Mouse (Mus musculus) MEL (cell line): ENCODE data around the gene Chmp1a. TPM values are rescaled to one million over a fixed set of nuclear protein-coding genes. Genes with fewer than 3 reads are reported as not detected.

ENCODE experiments used
- DNase-seq: peaks from one replicate; pipeline ENCODE4 v3.0.0; 2011; ENCODE audit warnings: low read depth, low spot score
- H3K27ac ChIP-seq: 2 replicates; pipeline ENCODE4 v1.5.1; 2012; ENCODE audit warnings: low read depth, mild to moderate bottlenecking, control low read depth, low read length, moderate library complexity; ENCODE audit not compliant: control insufficient read depth
- H3K27me3 ChIP-seq, 2 experiments: fragments of 150-350 bp in 1 of 2; sonication (generic) in 1 of 2; 2 replicates each; pipeline ENCODE4 v1.6.1; 2012; ENCODE audit warnings: low read length in 2 of 2, mild to moderate bottlenecking in 2 of 2, improper control_type of control experiment in 1 of 2, moderate library complexity in 1 of 2; ENCODE audit not compliant: insufficient read depth in 2 of 2, control insufficient read depth in 1 of 2
- H3K36me3 ChIP-seq, 2 experiments: 2 replicates each; pipeline ENCODE4 v1.6.1; 2012 to 2014; ENCODE audit warnings: low read length in 2 of 2, improper control_type of control experiment in 1 of 2, inconsistent platforms in 1 of 2, mild to moderate bottlenecking in 1 of 2; ENCODE audit not compliant: insufficient read depth in 2 of 2, control insufficient read depth in 1 of 2
- H3K4me1 ChIP-seq, 2 experiments: fragments of 150-350 bp in 1 of 2; sonication (generic) in 1 of 2; 2 replicates each; pipeline ENCODE4 v1.6.1; 2012; ENCODE audit warnings: low read length in 2 of 2, improper control_type of control experiment in 1 of 2, mild to moderate bottlenecking in 1 of 2; ENCODE audit not compliant: insufficient read depth in 2 of 2, control insufficient read depth in 1 of 2
- H3K4me3 ChIP-seq, 2 experiments: fragments of 150-350 bp in 1 of 2; sonication (generic) in 1 of 2; 2 replicates each; pipeline ENCODE4 v1.5.1; 2012; ENCODE audit warnings: low read depth in 2 of 2, low read length in 2 of 2, mild to moderate bottlenecking in 2 of 2, moderate library complexity in 2 of 2, control low read depth in 1 of 2, improper control_type of control experiment in 1 of 2; ENCODE audit not compliant: control insufficient read depth in 1 of 2, insufficient read depth in 1 of 2
- H3K79me2 ChIP-seq: 2 replicates; pipeline ENCODE4 v1.6.1; 2012; ENCODE audit warnings: mild to moderate bottlenecking, low read length, moderate library complexity; ENCODE audit not compliant: control insufficient read depth, poor library complexity, insufficient read depth
- H3K9ac ChIP-seq: 2 replicates; pipeline ENCODE4 v1.6.1; 2012; ENCODE audit warnings: low read depth, mild to moderate bottlenecking, control low read depth, low read length, moderate library complexity; ENCODE audit not compliant: control insufficient read depth, poor library complexity, severe bottlenecking
- H3K9me3 ChIP-seq: fragments of 150-350 bp; sonication (generic); replicated peaks from 2 replicates; pipeline ENCODE4 v1.6.1; 2012; ENCODE audit warnings: mild to moderate bottlenecking, low read length, improper control_type of control experiment, moderate library complexity; ENCODE audit not compliant: insufficient read depth
- CHD1 ChIP-seq: IDR thresholded peaks from 2 replicates; pipeline ENCODE4 v1.6.1; 2012; ENCODE audit warnings: low read depth, mild to moderate bottlenecking, inconsistent platforms, low read length, improper control_type of control experiment
- CHD2 ChIP-seq: IDR thresholded peaks from 2 replicates; pipeline ENCODE4 v1.6.1; 2011; ENCODE audit warnings: low read length, improper control_type of control experiment
- CTCF ChIP-seq, 3 experiments: IDR thresholded peaks in 2 of 3; conservative IDR thresholded peaks in 1 of 3; 2 replicates each; pipeline ENCODE4 v1.5.1; 2011 to 2012; ENCODE audit warnings: low read length in 3 of 3, low read depth in 2 of 3, mild to moderate bottlenecking in 2 of 3, improper control_type of control experiment in 1 of 3, inconsistent platforms in 1 of 3, mixed read lengths in 1 of 3, moderate library complexity in 1 of 3; ENCODE audit not compliant: control insufficient read depth in 1 of 3, insufficient read depth in 1 of 3, poor library complexity in 1 of 3, severe bottlenecking in 1 of 3
- E2F4 ChIP-seq: IDR thresholded peaks from 2 replicates; pipeline ENCODE4 v1.6.1; 2011; ENCODE audit warnings: low read depth, low read length, improper control_type of control experiment, borderline replicate concordance
- GABPA ChIP-seq: IDR thresholded peaks from 2 replicates; pipeline ENCODE4 v1.6.1; 2012; ENCODE audit warnings: low read depth, mild to moderate bottlenecking, inconsistent platforms, low read length, improper control_type of control experiment, moderate library complexity
- HCFC1 ChIP-seq: IDR thresholded peaks from 2 replicates; pipeline ENCODE4 v1.6.1; 2012; ENCODE audit warnings: low read depth, mild to moderate bottlenecking, inconsistent platforms, low read length, improper control_type of control experiment, moderate library complexity
- JUND ChIP-seq: IDR thresholded peaks from 2 replicates; pipeline ENCODE4 v1.6.1; 2011; ENCODE audit warnings: low read depth, mild to moderate bottlenecking, improper control_type of control experiment, low read length
- MAFK ChIP-seq: IDR thresholded peaks from 2 replicates; pipeline ENCODE4 v1.6.1; 2011; ENCODE audit warnings: low read depth, mild to moderate bottlenecking, low read length, improper control_type of control experiment, borderline replicate concordance
- MAX ChIP-seq: IDR thresholded peaks from 2 replicates; pipeline ENCODE4 v1.6.1; 2011; ENCODE audit warnings: low read length, improper control_type of control experiment
- MEF2A ChIP-seq: IDR thresholded peaks from 2 replicates; pipeline ENCODE4 v1.6.1; 2014; ENCODE audit warnings: low read depth, mild to moderate bottlenecking, inconsistent platforms, low read length, improper control_type of control experiment; ENCODE audit not compliant: poor library complexity, insufficient replicate concordance, severe bottlenecking; ENCODE audit errors: extremely low read depth
- MXI1 ChIP-seq: IDR thresholded peaks from 2 replicates; pipeline ENCODE4 v1.6.1; 2011; ENCODE audit warnings: mild to moderate bottlenecking, low read depth, low read length, improper control_type of control experiment
- MYB ChIP-seq: IDR thresholded peaks from 2 replicates; pipeline ENCODE4 v1.6.1; 2011; ENCODE audit warnings: mild to moderate bottlenecking, low read depth, low read length, improper control_type of control experiment
- MYC ChIP-seq: IDR thresholded peaks from 2 replicates; pipeline ENCODE4 v1.6.1; 2011; ENCODE audit warnings: low read depth, mild to moderate bottlenecking, low read length, improper control_type of control experiment, moderate library complexity
- NRF1 ChIP-seq: IDR thresholded peaks from 2 replicates; pipeline ENCODE4 v1.6.1; 2014; ENCODE audit warnings: low read depth, mild to moderate bottlenecking, inconsistent platforms, low read length, improper control_type of control experiment, moderate library complexity; ENCODE audit not compliant: poor library complexity, insufficient read depth, severe bottlenecking
- POLR2AphosphoS2 ChIP-seq: IDR thresholded peaks from 2 replicates; pipeline ENCODE4 v1.6.1; 2011; ENCODE audit warnings: low read length, improper control_type of control experiment
- SMC3 ChIP-seq: IDR thresholded peaks from 2 replicates; pipeline ENCODE4 v1.6.1; 2011; ENCODE audit warnings: low read depth, low read length, improper control_type of control experiment
- TCF12 ChIP-seq: IDR thresholded peaks from 2 replicates; pipeline ENCODE4 v1.6.1; 2014; ENCODE audit warnings: low read depth, mild to moderate bottlenecking, inconsistent platforms, low read length, improper control_type of control experiment, moderate library complexity
- UBTF ChIP-seq: IDR thresholded peaks from 2 replicates; pipeline ENCODE4 v1.6.1; 2012; ENCODE audit warnings: low read depth, mild to moderate bottlenecking, inconsistent platforms, low read length, improper control_type of control experiment, moderate library complexity, borderline replicate concordance; ENCODE audit not compliant: insufficient read depth
- USF1 ChIP-seq: IDR thresholded peaks from 2 replicates; pipeline ENCODE4 v1.6.1; 2014; ENCODE audit warnings: low read depth, mild to moderate bottlenecking, inconsistent platforms, low read length, improper control_type of control experiment, moderate library complexity
- ZKSCAN1 ChIP-seq: IDR thresholded peaks from 2 replicates; pipeline ENCODE4 v1.6.1; 2012; ENCODE audit warnings: low read depth, mild to moderate bottlenecking, inconsistent platforms, low read length, improper control_type of control experiment, moderate library complexity
- ZMIZ1 ChIP-seq: IDR thresholded peaks from 2 replicates; pipeline ENCODE4 v1.6.1; 2012; ENCODE audit warnings: low read depth, mild to moderate bottlenecking, inconsistent platforms, low read length, improper control_type of control experiment, moderate library complexity
- ZNF384 ChIP-seq: IDR thresholded peaks from 2 replicates; pipeline ENCODE4 v1.6.1; 2012; ENCODE audit warnings: low read depth, mild to moderate bottlenecking, inconsistent platforms, low read length, improper control_type of control experiment
- polyA plus RNA-seq, 2 experiments: library from polyadenylated mRNA; stranded (reverse) in 1 of 2; unstranded in 1 of 2; fragments of >175 nt in 1 of 2; fragments of >200 nt in 1 of 2; gene quantifications; 2 replicates each; pipeline versions ENCODE4 v1.2.1 to v1.2.4; 2012; ENCODE audit warnings: low replicate concordance in 2 of 2, low read depth in 1 of 2; ENCODE audit not compliant: insufficient read length in 2 of 2, insufficient read depth in 1 of 2, missing spikeins in 1 of 2
- total RNA-seq: library from RNA; depleted of rRNA; stranded (reverse); fragments of 300-350 nt; gene quantifications from 2 replicates; pipeline ENCODE4 v1.2.3, GENCODE M21; 2012

The Chmp1a gene
- total and polyA plus RNA-seq, 3 experiments = 80.5 to 85.7 TPM; not detected in 1

GRCm38 (mm10) chr8:123181391-123181790, 31.2 kb downstream of the Chmp1a start:
- no peaks in the 10 kb centered on the region for H3K4me1 ChIP-seq
- H3K79me2 ChIP-seq = no peaks in the 10 kb centered on the region
- no peaks in the 10 kb centered on the region for H3K9me3 ChIP-seq
- H3K36me3 ChIP-seq = no peaks in the 10 kb centered on the region
- no peak overlapping the region for H3K4me3 ChIP-seq
- H3K9ac ChIP-seq = no peak overlapping the region
- DNase-seq = no peak
- H3K27ac ChIP-seq = no peak overlapping the region
- TF ChIP-seq MYC = no peak
- no peak for TF ChIP-seq MYB
- no peak for TF ChIP-seq POLR2AphosphoS2
- no peak for TF ChIP-seq SMC3
- TF ChIP-seq TCF12 = no peak
- TF ChIP-seq CHD2 = no peak
- no peak for TF ChIP-seq HCFC1
- no peak for TF ChIP-seq ZNF384
- no peak for TF ChIP-seq ZKSCAN1
- TF ChIP-seq MXI1 = no peak
- no peak for TF ChIP-seq MAFK
- 0 out of 4 replicates have a peak, but pooled peaks cover 0 to 1% of the 10 kb centered on the region in 2 experiments for H3K27me3 ChIP-seq

- Histone ChIP-seq H3K4me3 (no peak within 1 kb of the TSS), H3K27ac (no peak within 1 kb of the TSS), H3K4me1 (peaks cover 0 to 9% of the 10 kb centered on the region in 2 experiments; a peak in 3 of 4 replicates), H3K9me3 (no peaks in the 10 kb centered on the region), H3K36me3 (peaks cover 0 to 3% of the 10 kb centered on the region in 2 experiments; a peak in 1 of 4 replicates), H3K79me2 (no peaks in the 10 kb centered on the region), H3K27me3 (peaks cover 0 to 3% of the 10 kb centered on the region in 2 experiments; a peak in 3 of 4 replicates), H3K9ac (no peak within 1 kb of the TSS)
- TF ChIP-seq HCFC1 = no peak
- TF ChIP-seq MAFK = no peak
- TF ChIP-seq USF1 = no peak
- no peak for TF ChIP-seq JUND
- TF ChIP-seq MAX = no peak
- no peak for TF ChIP-seq ZMIZ1
- no peak for TF ChIP-seq CHD1
- no peak for TF ChIP-seq CTCF (IDR thresholded peaks at IDR 0.05 in 2 of 3, conservative IDR thresholded peaks at IDR 0.05 in 1 of 3; ENCODE audit: control insufficient read depth in 1 of 3, insufficient read depth in 1 of 3, low read depth in 2 of 3, low read length in 3 of 3, poor library complexity in 1 of 3, severe bottlenecking in 1 of 3)
- no peak for TF ChIP-seq E2F4
- no peak for TF ChIP-seq GABPA
- TF ChIP-seq ZKSCAN1 = no peak
- no peak for TF ChIP-seq NRF1
- no peak for TF ChIP-seq TCF12
- no peak for TF ChIP-seq MEF2A
- TF ChIP-seq ZNF384 = no peak
- TF ChIP-seq MYC = no peak
- no peak for TF ChIP-seq UBTF
- no peak for DNase-seq
Observed at GRCm38 (mm10) chr8:123157888-123158465, 54.6 kb downstream of the Chmp1a start, which contains the start of gene Sult5a1. Gene Sult5a1, minus strand, starts transcription at chr8:123158315.
